Mouse (Mus musculus) heart, embryonic 15.5 days (tissue): ENCODE results near the gene Slc22a28. TPM values are rescaled to one million over a fixed set of nuclear protein-coding genes. Genes with fewer than 3 reads are reported as not detected.
"Not testable (repeated sequence)": the region's sequence is repeated elsewhere in the genome, so short reads cannot be mapped to it uniquely, and the experiment has no call there.

Source experiments
- ATAC-seq: fragments of 200-750 bp; cut with Nextera tagmentation; replicated peaks from 2 replicates; pipeline ENCODE4 v1.8.0; 2017; ENCODE audit warnings: low read depth, moderate TSS enrichment; ENCODE audit not compliant: insufficient number of reproducible peaks, insufficient read depth, low FRiP score
- H3K27ac ChIP-seq: fragments of 300-500 bp; sonication (generic); 2 replicates; pipeline ENCODE4 v1.5.1; 2015; ENCODE audit warnings: mild to moderate bottlenecking, inconsistent platforms
- H3K27me3 ChIP-seq: fragments of 300-500 bp; sonication (generic); 2 replicates; pipeline ENCODE4 v1.6.1; 2015; ENCODE audit warnings: inconsistent platforms
- H3K36me3 ChIP-seq: fragments of 300-500 bp; sonication (generic); 2 replicates; pipeline ENCODE4 v1.6.1; 2015; ENCODE audit warnings: mild to moderate bottlenecking, inconsistent platforms
- H3K4me1 ChIP-seq: fragments of 300-500 bp; sonication (generic); replicated peaks from 2 replicates; pipeline ENCODE4 v1.6.1; 2015; ENCODE audit warnings: inconsistent platforms
- H3K4me2 ChIP-seq: fragments of 300-500 bp; sonication (generic); 2 replicates; pipeline ENCODE4 v1.6.1; 2015; ENCODE audit warnings: inconsistent platforms, mild to moderate bottlenecking, moderate library complexity
- H3K4me3 ChIP-seq: fragments of 300-500 bp; sonication (generic); 2 replicates; pipeline ENCODE4 v1.5.1; 2015; ENCODE audit warnings: mild to moderate bottlenecking, inconsistent platforms
- H3K9ac ChIP-seq: fragments of 300-500 bp; sonication (generic); 2 replicates; pipeline ENCODE4 v1.6.1; 2015; ENCODE audit warnings: mild to moderate bottlenecking, inconsistent platforms
- H3K9me3 ChIP-seq: fragments of 300-500 bp; sonication (generic); replicated peaks from 2 replicates; pipeline ENCODE4 v1.6.1; 2016; ENCODE audit warnings: inconsistent platforms
- WGBS: fragments of 180-500 bp; shearing (Covaris S2); methylation state at CpG from one replicate; pipeline ENCODE4 v1.1.7; 2015; ENCODE audit warnings: mixed read lengths; 5-methylcytosine and 5-hydroxymethylcytosine counted together
- polyA plus RNA-seq: library from polyadenylated mRNA; unstranded; fragments of >200 nt; fragmentation: Nextera tagmentation; extraction: Ambion mirVana; gene quantifications from 2 replicates; pipeline ENCODE4 v1.2.1, GENCODE M21; 2015

Slc22a28 gene
- not detected in 2 replicates for polyA plus RNA-seq

DNA sequence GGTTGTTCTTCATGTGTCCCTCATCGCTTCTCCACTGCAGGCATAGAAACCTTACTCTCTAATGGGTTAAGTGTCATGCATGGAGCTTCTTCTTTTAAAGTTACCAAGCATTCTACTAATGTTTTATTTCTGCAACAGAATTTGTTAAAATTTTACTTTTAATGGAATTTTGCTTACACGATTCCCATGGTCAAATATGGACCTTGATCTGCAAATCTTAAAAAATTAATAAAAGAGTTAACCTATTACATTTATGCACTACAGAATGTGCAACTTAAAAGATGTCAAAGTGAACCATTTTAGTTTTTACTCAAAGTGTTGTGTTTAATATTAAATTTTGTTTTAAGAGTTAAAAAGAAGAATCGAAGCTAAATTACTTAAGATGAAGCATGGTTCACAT lies at the start of gene Slc22a28:
Gene Slc22a28 (minus strand): TSS at position 102 of the 400 bp plus-strand sequence.
- not testable (repeated sequence) for H3K27ac ChIP-seq, H3K36me3 ChIP-seq, H3K4me1 ChIP-seq, ATAC-seq, H3K4me3 ChIP-seq, H3K4me2 ChIP-seq, H3K9me3 ChIP-seq, H3K27me3 ChIP-seq, H3K9ac ChIP-seq
- WGBS, result 82% methylated on average over 2 of the region's 3 CpGs

DNA sequence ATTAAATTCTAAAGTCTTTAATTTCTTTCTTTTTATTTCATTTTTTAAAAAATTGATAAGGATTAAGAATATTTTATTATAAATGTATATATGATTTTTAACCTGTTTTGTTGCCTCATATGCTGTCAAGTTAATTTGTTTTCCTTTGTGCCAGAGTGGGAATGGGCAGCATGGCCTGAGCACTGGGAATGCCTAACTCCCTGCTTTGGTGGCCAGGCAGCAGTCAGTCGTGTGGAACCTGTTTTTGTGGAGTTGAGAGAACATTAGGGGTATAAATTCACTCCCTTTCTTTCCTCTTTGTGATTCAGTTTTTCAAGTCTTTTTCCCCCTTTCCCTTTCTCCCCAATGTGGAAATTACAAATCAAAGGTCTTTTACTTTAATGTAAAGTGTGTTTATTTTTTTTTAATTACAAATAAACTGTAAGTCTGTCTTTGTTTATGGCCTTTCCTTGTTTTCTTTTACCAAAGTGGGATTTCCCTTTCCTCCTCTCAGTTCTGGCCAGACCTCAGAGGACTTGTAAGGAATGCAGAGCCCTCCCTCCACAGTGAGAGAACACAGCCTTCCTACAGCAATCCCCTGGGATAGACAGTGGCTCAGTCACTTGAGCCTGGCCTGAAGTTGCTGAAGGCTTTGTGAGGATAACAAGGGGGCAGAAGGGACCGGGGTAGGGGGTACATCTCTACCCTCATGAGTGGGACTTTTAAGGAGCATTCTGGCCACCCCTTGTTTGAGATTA lies 17.2 kb upstream of the Slc22a28 start:
- Histone ChIP-seq H3K9me3 (no peaks in the 10 kb centered on the region), H3K9ac (no peak overlapping the region), H3K27me3 (no peaks in the 10 kb centered on the region), H3K4me3 (no peak overlapping the region), H3K4me1 (no peaks in the 10 kb centered on the region), H3K36me3 (no peaks in the 10 kb centered on the region), H3K4me2 (no peak overlapping the region), H3K27ac (no peak overlapping the region)
- 48% methylated on average over 2 of the region's 2 CpGs for WGBS
- no peak for ATAC-seq

DNA sequence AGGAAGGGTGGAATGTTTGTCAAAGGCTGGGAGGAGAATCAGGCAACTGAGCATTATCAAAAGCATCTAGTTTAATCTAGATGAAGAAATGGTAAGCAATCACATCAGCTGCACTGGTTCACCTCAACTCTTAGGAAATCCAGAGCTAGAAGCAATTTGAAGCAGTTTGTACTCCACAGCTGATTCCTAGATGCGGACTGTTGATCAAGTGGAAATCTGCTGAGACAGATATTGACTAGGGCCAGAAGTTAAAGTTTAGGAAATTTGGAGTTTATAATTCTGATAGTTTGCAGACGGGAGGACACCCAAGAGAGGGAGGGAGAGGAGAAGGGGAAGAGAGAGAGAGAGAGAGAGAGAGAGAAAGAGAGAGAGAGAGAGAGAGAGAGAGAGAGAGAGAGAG lies 10.9 kb upstream of the Slc22a28 start:
- H3K27ac ChIP-seq, H3K4me1 ChIP-seq, H3K4me3 ChIP-seq, H3K9me3 ChIP-seq, H3K36me3 ChIP-seq, ATAC-seq, H3K4me2 ChIP-seq, H3K9ac ChIP-seq, H3K27me3 ChIP-seq: not testable (repeated sequence)
- WGBS, result 78% methylated on average over 2 of the region's 2 CpGs

DNA sequence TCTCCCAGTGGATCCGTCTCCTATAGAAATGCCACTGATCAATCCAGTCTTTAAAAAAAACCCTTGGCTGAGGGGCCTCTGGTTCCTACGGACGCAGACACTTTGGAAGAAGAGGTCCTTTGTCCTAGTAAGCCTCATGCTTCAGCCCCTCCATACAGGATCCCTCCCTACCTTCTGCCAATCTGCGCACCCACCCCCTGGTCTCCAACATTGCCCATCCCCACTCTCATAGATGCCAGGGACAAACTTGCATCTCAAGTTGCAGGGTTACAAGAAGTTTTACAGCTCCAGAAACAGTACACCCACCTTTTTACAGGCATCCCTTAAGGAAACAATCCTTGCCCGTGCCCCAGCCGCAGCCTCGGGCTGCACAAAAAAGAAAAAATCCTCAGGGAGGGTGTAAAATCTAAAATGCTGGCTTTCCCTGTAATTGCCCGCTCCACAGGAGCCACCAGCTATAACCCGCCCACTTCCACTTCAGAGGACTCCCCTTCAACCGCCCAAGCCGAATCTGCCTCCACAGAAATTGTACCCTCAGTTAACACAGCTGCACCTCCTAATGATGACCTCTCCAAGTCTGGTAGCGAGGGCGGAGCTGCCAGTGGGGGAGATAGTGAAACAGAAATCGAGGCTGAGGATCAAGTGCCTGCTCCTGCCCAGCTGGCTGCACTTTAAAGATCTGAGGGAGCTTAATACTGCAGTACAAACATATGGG lies 2.5 kb upstream of the Slc22a28 start:
- not testable (repeated sequence) for H3K27me3 ChIP-seq, H3K9me3 ChIP-seq, H3K4me2 ChIP-seq, H3K27ac ChIP-seq, ATAC-seq, H3K9ac ChIP-seq, H3K4me3 ChIP-seq, H3K36me3 ChIP-seq, H3K4me1 ChIP-seq
- 63% methylated on average over 14 of the region's 14 CpGs for WGBS

DNA sequence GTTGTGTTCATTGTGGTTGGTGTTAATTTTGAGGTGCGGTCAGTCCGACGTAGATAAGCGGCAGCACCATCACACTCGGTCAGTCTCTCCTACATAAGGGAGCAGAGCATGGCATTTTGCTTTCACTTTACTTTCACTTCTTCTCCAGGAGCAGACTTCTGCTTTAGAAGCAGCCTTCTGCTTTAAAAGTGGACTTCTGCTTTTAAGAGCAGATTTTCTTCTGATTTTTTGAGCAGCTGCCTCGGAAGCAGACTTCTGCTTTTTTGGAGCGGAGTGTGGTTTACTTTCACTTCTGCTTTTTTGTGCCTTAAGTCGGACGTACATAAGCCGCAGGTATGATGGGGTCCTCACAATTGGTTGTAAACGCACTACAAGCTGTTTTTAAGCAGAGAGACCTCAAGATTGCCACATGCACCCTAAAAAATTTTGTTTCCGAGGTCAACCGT lies 111.9 kb downstream of the Slc22a28 start:
- Histone ChIP-seq H3K9ac (no peak overlapping the region), H3K27me3 (no peaks in the 10 kb centered on the region), H3K4me1 (no peaks in the 10 kb centered on the region), H3K4me3 (peak overlapping the region; percentile 4; the same call in 1 of the 2 replicates), H3K4me2 (no peak overlapping the region), H3K27ac (no peak overlapping the region), H3K36me3 (no peaks in the 10 kb centered on the region), H3K9me3 (no peaks in the 10 kb centered on the region)
- WGBS, result 73% methylated on average over 13 of the region's 13 CpGs
- ATAC-seq, result no peak

DNA sequence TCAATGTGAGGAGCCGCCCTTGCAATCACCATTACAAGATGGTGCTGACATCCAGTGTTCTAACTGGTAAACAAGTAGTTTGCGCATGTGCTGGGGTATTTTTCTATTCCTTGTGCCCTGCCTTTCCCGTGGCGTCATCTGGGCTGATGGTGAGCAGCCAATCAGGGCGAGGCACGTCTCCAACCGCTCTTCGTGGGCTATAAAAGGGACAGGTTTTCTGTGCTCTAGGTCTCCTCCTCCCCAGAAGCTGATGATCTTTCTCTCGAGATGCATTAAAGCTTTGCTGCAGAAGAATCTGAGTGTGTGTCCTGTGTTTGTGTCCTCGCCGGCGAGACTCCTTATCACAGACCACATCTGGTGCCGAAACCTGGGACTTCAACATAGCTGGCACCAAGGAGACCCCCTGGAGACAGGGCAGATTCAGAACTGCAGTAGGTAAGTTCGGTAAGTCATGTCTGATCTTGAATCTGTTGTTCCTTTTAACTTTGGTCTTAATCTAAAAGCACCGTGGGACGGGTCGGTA lies 112.4 kb downstream of the Slc22a28 start:
- H3K4me1 ChIP-seq, H3K36me3 ChIP-seq, H3K27ac ChIP-seq, H3K27me3 ChIP-seq, H3K9ac ChIP-seq, H3K4me2 ChIP-seq, H3K9me3 ChIP-seq, ATAC-seq: not testable (repeated sequence)
- peak overlapping the region; percentile 4; the same call in 1 of the 2 replicates for H3K4me3 ChIP-seq
- 82% methylated on average over 17 of the region's 17 CpGs for WGBS

DNA sequence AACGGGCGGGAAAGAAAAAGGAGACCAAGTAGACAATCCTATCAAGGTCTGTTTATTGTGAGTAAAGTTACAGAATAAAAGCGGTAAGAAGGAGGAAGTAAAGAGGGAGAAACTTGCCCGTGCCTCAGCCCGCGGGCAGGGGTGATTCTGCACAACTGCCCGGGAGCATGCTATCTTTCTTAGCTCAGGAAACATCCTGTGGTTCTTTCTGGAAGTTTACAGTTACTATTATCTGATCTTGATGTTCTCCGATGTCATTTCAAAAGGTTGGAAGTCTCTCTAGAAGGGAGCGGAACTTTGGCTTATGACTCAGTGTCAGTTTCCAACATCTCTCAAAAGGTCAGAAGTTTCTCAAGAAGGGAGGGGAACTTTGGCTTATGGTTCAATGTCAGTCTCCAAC lies 113.2 kb downstream of the Slc22a28 start:
- not testable (repeated sequence) for ATAC-seq, H3K27ac ChIP-seq, H3K9ac ChIP-seq, H3K9me3 ChIP-seq, H3K27me3 ChIP-seq, H3K4me3 ChIP-seq, H3K36me3 ChIP-seq, H3K4me2 ChIP-seq, H3K4me1 ChIP-seq
- 78% methylated on average over 9 of the region's 9 CpGs for WGBS

Other genes with a start within 250 kb of the Slc22a28 start
- not detected in 2 replicates for gene Slc22a27, start 166.0 kb downstream of the Slc22a28 start, polyA plus RNA-seq
- gene Slc22a29, start 86.9 kb upstream of the Slc22a28 start, polyA plus RNA-seq, result not detected in 2 replicates